Mouse (Mus musculus): ENCODE measurements around the gene Jmjd6. TPM values are rescaled to one million over a fixed set of nuclear protein-coding genes. Genes with fewer than 3 reads are reported as not detected.
"Not testable (repeated sequence)": the region's sequence is repeated elsewhere in the genome, so short reads cannot be mapped to it uniquely, and the experiment has no call there.

Gene Jmjd6
- polyA plus RNA-seq, 1 experiment from 2014 or later = 82.9 TPM

GRCm38 (mm10) chr11:116832172-116832685 lies 11.0 kb downstream of the Jmjd6 start:
- WGBS = 27% methylated on average over 4 of the region's 4 CpGs
- H3K27ac ChIP-seq = peak overlapping the region; percentile 30

DNA sequence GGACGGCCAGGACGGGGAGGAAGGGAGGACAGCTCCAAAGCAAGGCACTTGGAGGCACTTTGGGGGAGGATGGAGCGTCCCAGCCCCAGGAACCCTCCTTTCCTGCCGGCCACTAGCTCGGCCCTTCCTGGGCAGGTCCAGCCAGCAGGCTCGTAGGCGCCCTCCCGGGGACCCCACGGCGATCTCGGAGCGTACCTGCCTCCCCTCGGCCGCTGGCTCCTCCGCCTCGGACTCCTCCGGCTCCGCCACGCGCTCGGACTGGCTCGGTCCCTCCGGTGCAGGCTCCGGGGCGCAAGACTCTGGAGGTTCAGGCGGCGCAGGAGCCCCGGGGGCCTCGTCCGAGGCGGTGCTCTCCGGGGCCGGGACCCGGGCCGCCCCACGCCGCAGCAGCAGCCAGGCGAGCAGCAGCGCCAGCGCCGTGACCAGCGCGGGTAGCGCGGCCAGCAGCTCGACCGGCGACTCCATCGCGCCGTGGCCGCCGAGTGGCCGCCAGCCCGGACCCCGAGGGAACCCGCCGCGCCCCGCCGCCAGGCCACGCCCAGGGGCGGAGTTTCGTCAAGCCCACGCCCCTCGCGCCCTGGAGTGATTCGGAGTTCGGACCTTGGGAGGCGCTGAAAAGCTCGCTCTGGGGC lies 15.6 kb downstream of the Jmjd6 start, which contains the start of gene Mxra7:
Mxra7 (minus strand) TSS at position 513 of the 632 bp plus-strand sequence.
- Histone ChIP-seq H3K9ac (peak within 1 kb of the TSS; percentile 95), H3K27me3 (no peaks in the 10 kb centered on the region), H3K4me2 (replicated peaks) (peak within 1 kb of the TSS; percentile 89), H3K4me3 (peak within 1 kb of the TSS; percentile 81), H3K9me3 (replicated peaks) (no peaks in the 10 kb centered on the region), H3K4me1 (peaks cover 40% of the 10 kb centered on the region), H3K27ac (peak within 1 kb of the TSS; percentile 89), H3K36me3 (no peaks in the 10 kb centered on the region)
- under 1% methylated on average over 57 of the region's 71 CpGs for WGBS
- ATAC-seq (ENCODE audit: low FRiP score) = peak; percentile 50

More at GRCm38 (mm10) chr11:116832172-116832685, 11.0 kb downstream of the Jmjd6 start:
- Histone ChIP-seq H3K9ac (no peak overlapping the region), H3K4me1 (peaks cover 21% of the 10 kb centered on the region), H3K36me3 (peaks cover 43% of the 10 kb centered on the region), H3K4me3 (no peak overlapping the region), H3K4me2 (replicated peaks) (no peak overlapping the region), H3K9me3 (replicated peaks) (no peaks in the 10 kb centered on the region), H3K27me3 (no peaks in the 10 kb centered on the region)
- no peak for ATAC-seq (ENCODE audit: low FRiP score)

DNA sequence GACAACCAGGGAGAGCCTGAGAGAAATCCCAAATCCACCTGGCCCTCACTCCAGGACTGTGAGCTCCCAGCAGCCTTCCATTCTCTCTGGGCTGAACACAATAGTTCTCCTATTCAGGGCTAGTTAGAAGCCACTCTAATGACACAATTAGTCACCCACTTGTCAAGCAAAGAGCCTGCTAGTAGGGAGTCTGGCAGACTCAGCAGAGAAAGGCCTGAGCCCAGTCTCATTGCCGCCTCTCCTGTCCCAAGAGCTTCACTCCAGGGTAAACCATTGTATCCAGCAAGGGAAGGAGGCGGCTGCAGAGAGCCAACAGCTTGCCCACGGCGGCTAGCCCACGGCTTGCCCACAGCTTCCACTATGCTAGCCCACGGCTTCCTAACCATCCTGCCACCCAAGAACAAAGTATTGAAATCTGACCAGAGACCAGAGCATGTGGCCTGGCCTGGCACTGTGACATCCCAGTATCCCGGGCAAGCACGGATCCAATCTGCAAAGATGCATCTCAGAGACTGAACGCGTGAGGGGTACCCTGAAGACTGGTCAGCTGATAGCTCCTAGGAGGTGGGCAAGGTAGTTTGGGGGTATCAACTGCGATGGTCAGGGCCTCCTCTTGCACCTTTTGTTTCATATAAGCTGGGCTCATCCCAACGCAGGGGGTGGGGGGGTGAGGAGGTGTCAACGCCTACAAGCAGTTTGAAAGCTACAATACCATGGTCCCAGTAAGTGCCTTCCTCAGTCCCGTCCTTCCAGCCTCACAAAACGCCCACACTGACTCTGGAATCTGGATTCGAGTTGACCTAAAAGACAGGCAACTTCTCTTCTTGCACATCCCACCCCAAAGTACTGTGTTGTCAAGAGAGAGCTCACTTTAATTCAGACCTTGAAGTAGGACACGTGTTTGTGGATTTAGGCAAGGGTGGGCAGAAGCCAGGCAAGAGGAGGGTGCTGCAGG lies 16.4 kb downstream of the Jmjd6 start:
- Histone ChIP-seq H3K27ac (peak overlapping the region; percentile 89), H3K4me2 (replicated peaks) (peak overlapping the region; percentile 89), H3K4me1 (peaks cover 43% of the 10 kb centered on the region), H3K9me3 (replicated peaks) (no peaks in the 10 kb centered on the region), H3K9ac (peak overlapping the region; percentile 95), H3K36me3 (no peaks in the 10 kb centered on the region), H3K27me3 (no peaks in the 10 kb centered on the region), H3K4me3 (peak overlapping the region; percentile 81)
- WGBS = 10% methylated on average over 17 of the region's 17 CpGs
- peak; percentile 55 for ATAC-seq (ENCODE audit: low FRiP score)

DNA sequence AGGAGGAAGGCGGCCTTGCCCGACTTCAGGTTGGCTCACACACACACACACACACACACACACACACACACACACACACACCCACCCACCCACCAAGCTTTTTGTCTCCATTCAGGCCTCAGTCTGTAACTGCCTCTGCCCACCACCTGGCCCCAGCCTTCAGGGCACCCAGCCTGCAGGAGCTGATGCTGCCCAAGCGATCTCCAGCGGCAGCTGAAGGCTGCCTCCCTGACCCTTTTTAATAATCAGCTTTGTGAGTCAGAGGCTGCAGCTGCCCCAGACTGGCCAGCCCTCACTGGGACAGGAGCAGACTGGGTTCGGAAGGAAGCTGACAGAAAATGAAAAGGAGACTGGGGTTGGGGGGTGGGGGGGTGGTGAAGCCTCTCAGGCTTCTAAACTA lies 18.0 kb downstream of the Jmjd6 start:
- Histone ChIP-seq H3K4me2 (replicated peaks) (peak overlapping the region; percentile 89), H3K4me3 (peak overlapping the region; percentile 81), H3K27ac (peak overlapping the region; percentile 89), H3K9me3 (replicated peaks) (no peaks in the 10 kb centered on the region), H3K4me1 (peaks cover 56% of the 10 kb centered on the region), H3K36me3 (no peaks in the 10 kb centered on the region), H3K27me3 (no peaks in the 10 kb centered on the region), H3K9ac (peak overlapping the region; percentile 55)
- WGBS = 28% methylated on average over 5 of the region's 5 CpGs
- ATAC-seq (ENCODE audit: low FRiP score) = no peak; the same call in 1 of the 2 replicates

DNA sequence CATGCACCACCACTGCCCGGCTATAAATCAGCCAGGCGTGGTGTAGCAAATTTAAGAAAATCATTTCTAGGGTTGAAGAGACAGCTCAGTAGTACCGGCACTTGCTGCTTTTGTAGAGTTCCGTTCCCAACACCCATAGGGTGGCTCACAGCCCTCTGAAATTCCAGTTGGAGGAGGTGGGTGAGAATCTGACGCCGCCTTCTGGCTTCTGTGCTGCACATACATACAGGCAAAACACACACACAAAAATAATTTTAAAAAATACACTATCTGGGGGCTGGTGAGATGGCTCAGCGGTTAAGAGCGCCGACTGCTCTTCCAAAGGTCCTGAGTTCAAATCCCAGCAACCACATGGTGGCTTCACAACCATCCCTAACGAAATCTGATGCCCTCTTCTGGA lies 19.4 kb downstream of the Jmjd6 start:
- H3K9me3 ChIP-seq (replicated peaks); H3K36me3 ChIP-seq; H3K27me3 ChIP-seq; H3K4me2 ChIP-seq (replicated peaks); H3K9ac ChIP-seq; H3K4me3 ChIP-seq; ATAC-seq (ENCODE audit: low FRiP score); H3K27ac ChIP-seq: not testable (repeated sequence)
- peaks cover 62% of the 10 kb centered on the region for H3K4me1 ChIP-seq
- WGBS = 96% methylated on average over 10 of the region's 10 CpGs

DNA sequence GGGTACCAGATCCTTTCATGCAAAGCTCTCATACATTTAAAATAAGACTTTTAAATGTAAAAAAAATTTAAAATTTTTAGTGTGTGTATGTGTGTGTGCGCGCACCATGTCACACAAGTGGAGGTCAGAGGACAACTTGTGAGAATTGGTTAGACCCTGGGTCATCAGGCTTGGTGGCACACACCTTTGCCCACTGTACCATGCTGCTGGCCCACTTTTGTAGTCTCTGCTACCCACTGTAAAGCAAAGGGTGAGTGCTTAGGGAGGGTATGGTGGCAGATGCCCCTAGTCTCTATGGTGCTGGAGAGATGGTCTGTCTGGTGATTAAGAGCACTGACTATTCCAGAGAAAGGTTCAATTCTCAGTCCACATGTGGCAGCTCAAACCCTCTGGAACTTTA lies 20.0 kb downstream of the Jmjd6 start:
- no peaks in the 10 kb centered on the region for H3K36me3 ChIP-seq
- no peak overlapping the region for H3K9ac ChIP-seq
- no peak for ATAC-seq (ENCODE audit: low FRiP score)
- no peak overlapping the region for H3K27ac ChIP-seq
- H3K4me2 ChIP-seq (replicated peaks) = no peak overlapping the region
- no peaks in the 10 kb centered on the region for H3K9me3 ChIP-seq (replicated peaks)
- H3K27me3 ChIP-seq = no peaks in the 10 kb centered on the region
- peaks cover 60% of the 10 kb centered on the region for H3K4me1 ChIP-seq
- WGBS = 98% methylated on average over 2 of the region's 2 CpGs
- no peak overlapping the region for H3K4me3 ChIP-seq

- Histone ChIP-seq H3K36me3 (no peaks in the 10 kb centered on the region), H3K4me3 (no peak overlapping the region), H3K27me3 (no peaks in the 10 kb centered on the region), H3K4me1 (peaks cover 60% of the 10 kb centered on the region), H3K9me3 (replicated peaks) (no peaks in the 10 kb centered on the region), H3K4me2 (replicated peaks) (no peak overlapping the region), H3K9ac (no peak overlapping the region), H3K27ac (no peak overlapping the region)
- no peak for ATAC-seq (ENCODE audit: low FRiP score)
- WGBS = 90% methylated on average over 10 of the region's 10 CpGs
Observed at GRCm38 (mm10) chr11:116822626-116823025, 20.6 kb downstream of the Jmjd6 start.

DNA sequence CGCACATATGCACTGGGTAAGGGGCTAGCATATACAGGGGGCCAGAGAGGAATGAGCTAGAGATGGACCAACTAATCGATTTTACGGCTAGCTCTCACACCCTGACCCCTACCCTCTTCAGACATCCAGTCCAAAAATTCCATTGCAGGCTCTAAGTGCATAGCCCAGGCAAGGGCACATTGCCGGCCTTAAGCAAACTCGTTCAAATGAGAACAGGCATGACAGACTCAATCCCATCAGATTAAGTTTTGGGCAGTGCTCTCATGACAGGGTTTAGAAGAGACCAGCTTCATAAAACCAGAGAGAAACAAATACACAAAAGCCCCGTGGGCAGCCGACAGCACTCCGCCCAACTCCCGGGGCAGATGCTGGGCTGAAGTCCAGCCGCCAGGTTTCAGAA lies 21.0 kb downstream of the Jmjd6 start:
- WGBS = 64% methylated on average over 10 of the region's 10 CpGs
- no peak for ATAC-seq (ENCODE audit: low FRiP score)
- H3K27ac ChIP-seq = 0 out of 2 replicates have a peak overlapping the region, but pooled peaks have one; percentile 30

DNA sequence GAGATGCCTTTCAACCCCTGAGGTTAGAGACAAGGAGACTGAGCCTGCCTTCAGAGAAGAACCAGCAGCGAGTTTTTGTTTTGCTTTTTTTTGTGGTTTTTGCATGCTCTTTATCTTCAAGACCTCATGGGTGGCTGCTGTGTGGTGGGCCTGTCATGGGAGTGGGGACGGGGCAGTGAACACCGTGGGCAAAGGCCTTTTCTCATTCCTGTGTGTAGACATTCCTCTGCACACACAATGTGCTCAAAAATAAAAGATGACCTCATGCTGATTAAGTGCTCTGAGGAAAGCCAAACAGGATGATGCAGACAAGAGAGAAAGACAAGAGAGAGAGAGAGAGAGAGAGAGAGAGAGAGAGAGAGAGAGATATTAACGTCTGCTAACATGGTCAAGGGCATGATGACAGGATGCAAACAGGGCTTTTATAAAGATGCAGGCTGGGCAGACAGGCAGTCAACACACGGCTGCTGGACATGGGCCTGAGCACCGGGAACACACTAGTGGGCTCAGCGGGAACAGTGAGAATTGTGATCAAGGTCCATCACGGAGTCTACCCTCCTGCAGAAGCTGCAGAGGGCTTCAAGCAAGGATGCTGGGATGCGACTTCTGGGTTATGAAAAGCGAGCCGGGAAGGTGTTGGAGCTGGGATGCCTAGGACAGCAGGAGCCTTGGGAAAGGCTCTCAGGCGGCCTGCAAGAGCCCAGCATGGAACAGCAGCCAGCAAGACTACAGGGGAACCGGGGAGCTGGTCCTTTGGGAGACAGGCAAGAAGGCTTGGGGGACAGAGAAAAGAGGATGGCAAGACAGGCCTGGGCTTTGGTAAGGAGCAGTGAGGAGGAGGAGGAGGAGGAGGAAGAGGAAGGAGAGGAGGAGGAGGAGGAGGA lies 21.9 kb downstream of the Jmjd6 start:
- no peak overlapping the region; the same call in 1 of the 2 replicates for H3K9ac ChIP-seq
- H3K4me1 ChIP-seq = peaks cover 58% of the 10 kb centered on the region
- no peak overlapping the region for H3K4me2 ChIP-seq (replicated peaks)
- no peaks in the 10 kb centered on the region for H3K27me3 ChIP-seq
- no peaks in the 10 kb centered on the region for H3K36me3 ChIP-seq
- no peak for ATAC-seq (ENCODE audit: low FRiP score)
- no peaks in the 10 kb centered on the region for H3K9me3 ChIP-seq (replicated peaks)
- whole genome bisulfite sequencing = 50% methylated on average over 13 of the region's 13 CpGs
- H3K4me3 ChIP-seq = no peak overlapping the region
- H3K27ac ChIP-seq = peak overlapping the region; percentile 30; the same call in 1 of the 2 replicates

More for the DNA sequence above, 21.0 kb downstream of the Jmjd6 start:
- Histone ChIP-seq H3K4me3 (no peak overlapping the region), H3K9me3 (replicated peaks) (no peaks in the 10 kb centered on the region), H3K4me1 (peaks cover 59% of the 10 kb centered on the region), H3K9ac (0 out of 2 replicates have a peak overlapping the region, but pooled peaks have one; percentile 23), H3K27me3 (no peaks in the 10 kb centered on the region), H3K36me3 (no peaks in the 10 kb centered on the region), H3K4me2 (replicated peaks) (no peak overlapping the region)

DNA sequence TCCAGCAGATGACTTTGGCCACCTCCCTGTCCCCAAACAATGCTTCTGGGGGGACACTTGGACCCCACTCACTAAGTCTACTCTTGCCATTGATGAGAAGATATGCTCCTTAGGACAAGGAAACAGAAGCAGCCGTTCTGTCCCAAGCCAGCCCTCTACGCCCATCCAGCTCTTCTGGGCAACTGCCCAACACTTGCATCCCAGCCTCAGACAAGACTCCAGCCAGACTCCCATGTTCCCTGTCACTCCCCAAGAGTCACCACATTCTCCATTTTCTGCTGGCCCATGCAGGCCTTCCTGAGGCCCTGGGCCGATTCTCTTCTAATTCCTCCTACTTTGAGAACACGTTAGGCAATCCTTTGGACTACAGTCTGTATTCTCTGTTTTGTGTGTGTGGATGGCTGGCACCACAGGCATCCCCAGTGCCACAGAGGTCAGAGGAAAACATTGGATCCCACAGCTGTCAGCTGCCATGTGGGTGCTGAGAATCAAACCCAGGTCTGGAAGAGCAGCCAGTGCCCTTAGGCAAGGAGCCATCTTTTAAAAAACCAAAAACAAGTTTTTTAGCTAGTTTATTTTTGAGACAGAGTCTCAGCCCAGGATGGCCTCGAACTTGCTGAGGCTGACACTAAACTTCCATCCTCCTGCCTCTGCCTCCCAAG lies 23.2 kb downstream of the Jmjd6 start:
- no peak for ATAC-seq (ENCODE audit: low FRiP score)
- H3K9ac ChIP-seq = no peak overlapping the region
- H3K4me2 ChIP-seq (replicated peaks) = no peak overlapping the region
- H3K36me3 ChIP-seq = no peaks in the 10 kb centered on the region
- H3K27ac ChIP-seq = no peak overlapping the region
- no peak overlapping the region for H3K4me3 ChIP-seq
- H3K9me3 ChIP-seq (replicated peaks) = no peaks in the 10 kb centered on the region
- H3K27me3 ChIP-seq = no peaks in the 10 kb centered on the region
- WGBS = 91% methylated on average over 5 of the region's 5 CpGs
- H3K4me1 ChIP-seq = peaks cover 57% of the 10 kb centered on the region

GRCm38 (mm10) chr11:116818722-116819121 lies 24.5 kb downstream of the Jmjd6 start:
- H3K36me3 ChIP-seq = no peaks in the 10 kb centered on the region
- peaks cover 68% of the 10 kb centered on the region for H3K4me1 ChIP-seq
- H3K9me3 ChIP-seq (replicated peaks) = no peaks in the 10 kb centered on the region
- H3K4me2 ChIP-seq (replicated peaks) = no peak overlapping the region
- no peak for ATAC-seq (ENCODE audit: low FRiP score)
- H3K27ac ChIP-seq = peak overlapping the region; percentile 30; the same call in 1 of the 2 replicates
- no peak overlapping the region for H3K9ac ChIP-seq
- H3K27me3 ChIP-seq = no peaks in the 10 kb centered on the region
- H3K4me3 ChIP-seq = no peak overlapping the region
- 70% methylated on average over 8 of the region's 8 CpGs for WGBS

Measured in hindbrain, embryonic 12.5 days (tissue).